Mouse (Mus musculus) E14TG2a.4 (cell line): Measurements from ENCODE around the gene Klk9.

Source experiments
- H3K27me3 ChIP-seq: 2 replicates; pipeline ENCODE4 v1.6.1; 2014; ENCODE audit warnings: low read length, control low read depth; ENCODE audit not compliant: insufficient read depth
- H3K36me3 ChIP-seq: 2 replicates; pipeline ENCODE4 v1.6.1; 2014; ENCODE audit warnings: low read length, control low read depth; ENCODE audit not compliant: insufficient read depth
- H3K4me1 ChIP-seq: replicated peaks from 2 replicates; pipeline ENCODE4 v1.6.1; 2014; ENCODE audit warnings: low read depth, low read length, control low read depth
- H3K4me3 ChIP-seq: replicated peaks from 2 replicates; pipeline ENCODE4 v1.5.1; 2014; ENCODE audit warnings: mild to moderate bottlenecking, low read length
- H3K9me3 ChIP-seq: 2 replicates; pipeline ENCODE4 v1.6.1; 2014; ENCODE audit warnings: low read length, control low read depth
- CTCF ChIP-seq: conservative IDR thresholded peaks from 2 replicates; pipeline ENCODE4 v1.5.1; 2014; ENCODE audit warnings: low read length
- NANOG ChIP-seq: IDR thresholded peaks from 2 replicates; pipeline ENCODE4 v1.6.1; 2014; ENCODE audit warnings: borderline replicate concordance, low read length, mixed read lengths
- POU5F1 ChIP-seq: IDR thresholded peaks from 2 replicates; pipeline ENCODE4 v1.6.1; 2014; ENCODE audit warnings: low read length, borderline replicate concordance

Gene Klk9

GRCm38 (mm10) chr7:43791591-43791990 is at the start of gene Klk9:
Gene Klk9 (plus strand): TSS chr7:43791891.
- no peaks in the 10 kb centered on the region for H3K9me3 ChIP-seq
- peaks cover 28% of the 10 kb centered on the region for H3K27me3 ChIP-seq
- H3K4me3 ChIP-seq: no peak within 1 kb of the TSS
- H3K36me3 ChIP-seq: no peaks in the 10 kb centered on the region
- peaks cover 38% of the 10 kb centered on the region for H3K4me1 ChIP-seq
- TF ChIP-seq NANOG: no peak
- TF ChIP-seq CTCF: no peak
- TF ChIP-seq POU5F1: no peak

GRCm38 (mm10) chr7:43747788-43748187 is 43.9 kb upstream of the Klk9 start:
- H3K36me3 ChIP-seq: no peaks in the 10 kb centered on the region
- no peaks in the 10 kb centered on the region for H3K27me3 ChIP-seq
- no peaks in the 10 kb centered on the region for H3K9me3 ChIP-seq
- H3K4me1 ChIP-seq: no peaks in the 10 kb centered on the region
- no peak overlapping the region for H3K4me3 ChIP-seq
- TF ChIP-seq CTCF: no peak
- no peak for TF ChIP-seq POU5F1
- TF ChIP-seq NANOG: no peak

GRCm38 (mm10) chr7:43752806-43753205 is 38.9 kb upstream of the Klk9 start:
- H3K4me3 ChIP-seq: no peak overlapping the region

GRCm38 (mm10) chr7:43766484-43766883 is 25.2 kb upstream of the Klk9 start:
- peaks cover 4% of the 10 kb centered on the region; the same call in 1 of the 2 replicates for H3K27me3 ChIP-seq
- no peaks in the 10 kb centered on the region for H3K36me3 ChIP-seq
- H3K4me3 ChIP-seq: no peak overlapping the region
- peaks cover 8% of the 10 kb centered on the region for H3K9me3 ChIP-seq
- no peaks in the 10 kb centered on the region for H3K4me1 ChIP-seq
- no peak for TF ChIP-seq NANOG
- TF ChIP-seq POU5F1: no peak
- no peak for TF ChIP-seq CTCF

More at GRCm38 (mm10) chr7:43752806-43753205, 38.9 kb upstream of the Klk9 start:
- TF ChIP-seq CTCF: no peak
- no peak for TF ChIP-seq NANOG
- no peak for TF ChIP-seq POU5F1
- Histone ChIP-seq H3K36me3 (no peaks in the 10 kb centered on the region), H3K4me1 (no peaks in the 10 kb centered on the region), H3K27me3 (peaks cover 2% of the 10 kb centered on the region; the same call in 1 of the 2 replicates), H3K9me3 (no peaks in the 10 kb centered on the region)

- H3K27me3 ChIP-seq: peaks cover 4% of the 10 kb centered on the region; the same call in 1 of the 2 replicates
- no peaks in the 10 kb centered on the region for H3K9me3 ChIP-seq
- H3K36me3 ChIP-seq: no peaks in the 10 kb centered on the region
- no peak for TF ChIP-seq POU5F1
- TF ChIP-seq CTCF: no peak
- TF ChIP-seq NANOG: no peak
- peaks cover 7% of the 10 kb centered on the region for H3K4me1 ChIP-seq
- no peak within 1 kb of the TSS for H3K4me3 ChIP-seq
Measured at GRCm38 (mm10) chr7:43768597-43768996, 23.1 kb upstream of the Klk9 start, which contains the start of gene Klk12. Gene Klk12 (plus strand): TSS chr7:43768897.

GRCm38 (mm10) chr7:43769636-43770035 is 22.1 kb upstream of the Klk9 start:
- Histone ChIP-seq H3K4me3 (no peak overlapping the region), H3K27me3 (peaks cover 4% of the 10 kb centered on the region; the same call in 1 of the 2 replicates), H3K4me1 (peaks cover 16% of the 10 kb centered on the region), H3K9me3 (no peaks in the 10 kb centered on the region), H3K36me3 (no peaks in the 10 kb centered on the region)
- TF ChIP-seq CTCF (no peak), POU5F1 (no peak), NANOG (no peak)

- Histone ChIP-seq H3K9me3 (no peaks in the 10 kb centered on the region), H3K4me1 (peaks cover 26% of the 10 kb centered on the region), H3K27me3 (peaks cover 4% of the 10 kb centered on the region; the same call in 1 of the 2 replicates), H3K36me3 (no peaks in the 10 kb centered on the region), H3K4me3 (no peak overlapping the region)
- TF ChIP-seq NANOG (no peak), POU5F1 (no peak), CTCF (no peak)
Measured at GRCm38 (mm10) chr7:43770701-43771100, 21.0 kb upstream of the Klk9 start.

- peaks cover 4% of the 10 kb centered on the region; the same call in 1 of the 2 replicates for H3K27me3 ChIP-seq
- TF ChIP-seq POU5F1 (no peak), NANOG (no peak), CTCF (no peak)
- no peaks in the 10 kb centered on the region for H3K36me3 ChIP-seq
- H3K4me1 ChIP-seq: peaks cover 38% of the 10 kb centered on the region
- H3K9me3 ChIP-seq: no peaks in the 10 kb centered on the region
- no peak overlapping the region for H3K4me3 ChIP-seq
Measured at GRCm38 (mm10) chr7:43771916-43772315, 19.8 kb upstream of the Klk9 start.

- peaks cover 4% of the 10 kb centered on the region; the same call in 1 of the 2 replicates for H3K27me3 ChIP-seq
- H3K9me3 ChIP-seq: no peaks in the 10 kb centered on the region
- no peaks in the 10 kb centered on the region for H3K36me3 ChIP-seq
- TF ChIP-seq CTCF: no peak
- no peak for TF ChIP-seq POU5F1
- no peak for TF ChIP-seq NANOG
- H3K4me3 ChIP-seq: no peak overlapping the region
- H3K4me1 ChIP-seq: peaks cover 44% of the 10 kb centered on the region
Measured at GRCm38 (mm10) chr7:43772901-43773300, 18.8 kb upstream of the Klk9 start.
